Mouse (Mus musculus) forebrain, embryonic 12.5 days (tissue): ENCODE measurements around the gene Smtn. TPM values are rescaled to one million over a fixed set of nuclear protein-coding genes. Genes with fewer than 3 reads are reported as not detected.

Source experiments
- ATAC-seq: fragments of 200-750 bp; cut with Nextera tagmentation; 2 replicates; pipeline ENCODE4 v1.8.0; 2017; ENCODE audit warnings: moderate TSS enrichment; ENCODE audit not compliant: low FRiP score
- H3K27ac ChIP-seq: fragments of 300-500 bp; sonication (generic); 2 replicates; pipeline ENCODE4 v1.5.1; 2016; ENCODE audit warnings: mild to moderate bottlenecking
- H3K27me3 ChIP-seq: fragments of 300-500 bp; sonication (generic); 2 replicates; pipeline ENCODE4 v1.6.1; 2016; ENCODE audit warnings: mild to moderate bottlenecking
- H3K36me3 ChIP-seq: fragments of 300-500 bp; sonication (generic); replicated peaks from 2 replicates; pipeline ENCODE4 v1.6.1; 2016; ENCODE audit warnings: mild to moderate bottlenecking
- H3K4me1 ChIP-seq: fragments of 300-500 bp; sonication (generic); 2 replicates; pipeline ENCODE4 v1.6.1; 2016
- H3K4me2 ChIP-seq: fragments of 300-500 bp; sonication (generic); 2 replicates; pipeline ENCODE4 v1.6.1; 2016; ENCODE audit warnings: mild to moderate bottlenecking, moderate library complexity
- H3K4me3 ChIP-seq: fragments of 300-500 bp; sonication (generic); replicated peaks from 2 replicates; pipeline ENCODE4 v1.5.1; 2016; ENCODE audit warnings: mild to moderate bottlenecking
- H3K9ac ChIP-seq: fragments of 300-500 bp; sonication (generic); 2 replicates; pipeline ENCODE4 v1.6.1; 2016; ENCODE audit warnings: mild to moderate bottlenecking
- H3K9me3 ChIP-seq: fragments of 300-500 bp; sonication (generic); 2 replicates; pipeline ENCODE4 v1.6.1; 2016
- WGBS: fragments of 180-500 bp; shearing (Covaris S2); methylation state at CpG from one replicate; pipeline ENCODE4 v1.1.7; 2016; 5-methylcytosine and 5-hydroxymethylcytosine counted together
- polyA plus RNA-seq: library from polyadenylated mRNA; unstranded; fragments of >200 nt; fragmentation: Nextera tagmentation; extraction: Ambion mirVana; gene quantifications from 2 replicates; pipeline ENCODE4 v1.2.1, GENCODE M21; 2016

Gene Smtn
- polyA plus RNA-seq, 1 experiment from 2014 or later: 36.2 TPM

- Histone ChIP-seq H3K4me2 (no peak overlapping the region), H3K4me1 (peaks cover 23% of the 10 kb centered on the region), H3K27ac (no peak overlapping the region), H3K4me3 (no peak overlapping the region), H3K27me3 (peaks cover 37% of the 10 kb centered on the region), H3K9ac (no peak overlapping the region), H3K9me3 (no peaks in the 10 kb centered on the region), H3K36me3 (no peaks in the 10 kb centered on the region)
- 90% methylated on average over 6 of the region's 6 CpGs for WGBS
- no peak for ATAC-seq
These were observed 27.1 kb downstream of the Smtn start for GRCm38 (mm10) chr11:3513291-3513690.

DNA sequence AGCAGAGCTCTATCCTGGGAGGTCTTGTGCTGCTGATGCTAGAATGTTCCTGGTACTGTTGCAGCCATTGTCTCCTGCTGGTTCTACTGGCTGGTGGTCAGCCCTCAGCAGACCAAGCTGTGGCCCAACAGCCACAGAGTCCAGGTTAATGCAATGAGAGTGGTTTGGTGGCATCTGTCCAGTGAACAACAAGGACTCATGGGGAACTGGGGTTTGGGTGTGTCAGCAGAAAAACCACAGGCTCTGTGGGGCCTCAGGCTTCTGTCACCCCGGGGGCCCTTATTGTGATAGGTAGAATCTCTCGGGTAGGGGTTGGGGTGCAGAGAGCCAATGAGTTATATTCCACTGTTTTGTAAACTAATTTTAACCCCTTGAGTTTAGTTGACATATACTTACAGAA is 30.1 kb downstream of the Smtn start:
- 85% methylated on average over 2 of the region's 2 CpGs for WGBS
- peaks cover 9% of the 10 kb centered on the region for H3K4me1 ChIP-seq
- no peak overlapping the region for H3K4me3 ChIP-seq
- H3K9me3 ChIP-seq: no peaks in the 10 kb centered on the region
- H3K4me2 ChIP-seq: no peak overlapping the region
- peaks cover 7% of the 10 kb centered on the region; the same call in 1 of the 2 replicates for H3K27me3 ChIP-seq
- H3K27ac ChIP-seq: no peak overlapping the region
- H3K9ac ChIP-seq: no peak overlapping the region
- no peak for ATAC-seq
- H3K36me3 ChIP-seq: no peaks in the 10 kb centered on the region

- no peaks in the 10 kb centered on the region for H3K9me3 ChIP-seq
- peaks cover 3% of the 10 kb centered on the region; the same call in 1 of the 2 replicates for H3K4me1 ChIP-seq
- no peak overlapping the region for H3K4me2 ChIP-seq
- ATAC-seq: no peak
- no peak overlapping the region for H3K4me3 ChIP-seq
- H3K36me3 ChIP-seq: no peaks in the 10 kb centered on the region
- WGBS: 77% methylated on average over 8 of the region's 8 CpGs
- no peaks in the 10 kb centered on the region; the same call in 1 of the 2 replicates for H3K27me3 ChIP-seq
- H3K27ac ChIP-seq: no peak overlapping the region
- no peak overlapping the region for H3K9ac ChIP-seq
These were observed 31.0 kb downstream of the Smtn start for GRCm38 (mm10) chr11:3509181-3510085.

GRCm38 (mm10) chr11:3508226-3508625 is 32.2 kb downstream of the Smtn start:
- WGBS: 69% methylated on average over 7 of the region's 7 CpGs

DNA sequence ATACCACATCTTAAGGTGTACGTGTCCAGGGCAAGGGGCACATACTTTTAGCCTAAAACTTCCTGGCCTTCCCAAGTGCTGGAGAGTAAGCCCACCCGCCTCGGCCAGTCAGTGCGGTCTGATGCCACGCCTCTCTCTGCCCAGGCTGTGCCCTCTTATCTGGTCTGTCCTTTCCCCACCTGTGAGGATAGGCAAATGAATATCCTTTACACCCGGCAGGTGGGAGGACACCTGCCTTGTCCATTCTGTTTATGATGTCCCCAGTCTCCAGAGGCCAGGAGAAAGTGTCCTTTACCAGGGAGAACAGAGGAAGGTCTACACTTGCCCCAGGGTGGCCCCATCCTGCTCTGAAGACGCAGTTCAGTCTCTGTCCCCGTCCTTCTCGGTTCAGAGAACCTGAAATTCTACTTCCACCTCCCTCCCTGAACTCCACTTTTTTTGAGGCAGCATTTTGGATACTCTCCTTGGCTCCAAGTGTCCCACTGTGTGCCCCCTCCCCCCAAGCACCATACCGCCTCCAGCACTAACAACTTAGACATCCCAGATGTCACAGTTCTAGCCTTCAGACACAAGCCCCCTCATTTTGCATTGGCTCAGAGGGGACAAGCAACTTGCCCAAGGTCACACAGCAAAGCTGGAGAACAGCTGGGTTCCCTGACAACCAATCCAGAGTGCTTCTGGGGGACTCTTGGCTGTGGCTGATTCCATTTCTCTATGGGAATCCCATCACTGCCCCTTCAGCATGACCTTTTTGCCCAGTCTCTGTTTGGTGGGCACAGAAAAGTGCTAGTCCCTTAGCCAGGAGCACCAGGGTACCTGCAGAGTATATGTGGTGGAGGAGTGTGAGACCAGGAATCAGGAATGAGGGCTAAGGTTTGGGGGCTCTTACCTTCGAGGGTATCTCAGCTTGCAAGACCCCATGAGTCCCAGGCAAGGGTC is 36.4 kb downstream of the Smtn start:
- H3K4me3 ChIP-seq: no peak overlapping the region
- H3K36me3 ChIP-seq: no peaks in the 10 kb centered on the region
- H3K27me3 ChIP-seq: no peaks in the 10 kb centered on the region
- no peaks in the 10 kb centered on the region for H3K4me1 ChIP-seq
- no peaks in the 10 kb centered on the region for H3K9me3 ChIP-seq
- no peak overlapping the region for H3K9ac ChIP-seq
- no peak overlapping the region for H3K4me2 ChIP-seq
- WGBS: 70% methylated on average over 11 of the region's 11 CpGs
- ATAC-seq: no peak
- H3K27ac ChIP-seq: no peak overlapping the region

More at GRCm38 (mm10) chr11:3508226-3508625, 32.2 kb downstream of the Smtn start:
- no peak overlapping the region for H3K4me3 ChIP-seq
- no peak overlapping the region for H3K4me2 ChIP-seq
- H3K27me3 ChIP-seq: no peaks in the 10 kb centered on the region; the same call in 1 of the 2 replicates
- no peak for ATAC-seq
- H3K27ac ChIP-seq: no peak overlapping the region
- H3K9ac ChIP-seq: no peak overlapping the region
- H3K9me3 ChIP-seq: no peaks in the 10 kb centered on the region
- H3K36me3 ChIP-seq: no peaks in the 10 kb centered on the region
- H3K4me1 ChIP-seq: no peaks in the 10 kb centered on the region

DNA sequence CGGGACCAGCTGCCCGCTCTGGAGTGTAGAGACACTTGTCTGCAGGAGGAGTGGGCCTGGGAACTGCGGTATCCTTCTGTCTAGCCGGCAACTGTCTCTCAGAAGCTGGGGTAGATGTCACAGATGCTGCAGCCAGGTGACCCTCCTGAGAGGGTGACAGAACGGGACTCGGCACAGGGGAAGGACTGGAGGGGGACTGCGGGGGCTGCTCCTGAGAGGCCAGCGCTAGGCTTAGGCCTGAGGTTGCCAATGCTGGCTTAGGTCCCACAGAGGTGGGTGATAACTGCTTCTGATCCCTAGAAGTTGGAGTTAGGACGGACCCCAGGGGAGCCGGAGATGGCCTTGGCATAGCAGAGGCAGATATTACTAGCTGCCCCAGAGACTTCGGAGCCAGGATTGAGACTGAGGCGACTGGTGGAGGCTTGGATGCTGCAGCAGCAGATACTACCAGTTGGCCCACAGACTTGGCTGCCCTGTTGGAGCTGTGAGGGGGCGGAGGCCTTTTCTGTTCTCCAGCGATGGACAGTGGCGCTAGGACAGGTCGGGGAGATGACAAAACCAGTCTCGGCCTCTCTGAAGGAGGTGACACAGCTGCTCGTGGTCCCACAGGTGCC is 37.8 kb downstream of the Smtn start:
- no peak for ATAC-seq
- Histone ChIP-seq H3K9ac (no peak overlapping the region), H3K4me1 (no peaks in the 10 kb centered on the region), H3K27me3 (no peaks in the 10 kb centered on the region), H3K9me3 (no peaks in the 10 kb centered on the region), H3K4me2 (no peak overlapping the region), H3K27ac (no peak overlapping the region), H3K36me3 (no peaks in the 10 kb centered on the region), H3K4me3 (no peak overlapping the region)
- 82% methylated on average over 18 of the region's 18 CpGs for WGBS

DNA sequence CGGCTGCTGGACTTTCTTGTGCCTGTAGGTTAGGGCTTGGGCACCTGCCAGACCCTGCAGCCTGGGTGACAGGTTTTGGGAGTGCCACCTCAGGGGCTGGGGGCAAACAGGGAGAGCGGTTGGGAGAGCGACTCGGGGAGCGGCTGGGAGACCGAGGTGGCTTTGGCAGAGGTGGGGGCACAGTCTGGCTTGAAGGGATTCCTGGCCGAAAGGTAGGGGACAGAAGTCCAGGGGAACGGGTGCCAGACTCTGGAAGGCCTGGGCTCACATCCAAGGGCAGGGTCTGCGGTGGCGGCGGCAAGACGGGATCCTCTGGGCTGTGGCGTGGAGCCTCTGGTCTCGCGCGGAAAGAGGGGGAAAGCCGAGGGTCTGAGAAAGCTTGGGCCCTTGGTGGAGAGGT is 38.4 kb downstream of the Smtn start:
- no peak overlapping the region for H3K4me3 ChIP-seq
- H3K36me3 ChIP-seq: no peaks in the 10 kb centered on the region
- no peak overlapping the region for H3K9ac ChIP-seq
- H3K4me2 ChIP-seq: no peak overlapping the region
- ATAC-seq: no peak
- H3K4me1 ChIP-seq: no peaks in the 10 kb centered on the region
- no peak overlapping the region for H3K27ac ChIP-seq
- H3K9me3 ChIP-seq: no peaks in the 10 kb centered on the region
- WGBS: 90% methylated on average over 17 of the region's 17 CpGs
- no peaks in the 10 kb centered on the region for H3K27me3 ChIP-seq

DNA sequence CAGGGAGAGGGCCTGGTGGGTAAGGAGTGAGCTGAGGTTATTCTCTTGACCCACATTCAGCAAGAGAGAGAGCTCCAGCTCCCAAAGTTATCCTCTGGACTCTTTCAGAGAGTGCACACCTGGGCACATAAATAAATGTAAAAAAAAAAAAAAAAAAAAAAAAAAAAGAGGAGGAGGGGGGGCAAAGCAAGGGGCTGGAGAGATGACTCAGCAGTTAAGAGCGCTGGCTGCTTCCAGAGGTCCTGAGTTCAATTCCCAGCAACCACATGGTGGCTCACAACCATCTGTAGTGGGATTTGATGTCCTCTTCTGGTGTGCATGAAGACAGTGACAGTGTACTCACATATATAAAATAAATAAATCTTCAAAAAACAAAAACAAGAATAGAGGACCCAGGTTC is 43.1 kb downstream of the Smtn start:
- Histone ChIP-seq H3K4me1 (no peaks in the 10 kb centered on the region), H3K27me3 (no peaks in the 10 kb centered on the region), H3K36me3 (no peaks in the 10 kb centered on the region), H3K9ac (no peak overlapping the region), H3K4me2 (no peak overlapping the region), H3K27ac (no peak overlapping the region), H3K9me3 (no peaks in the 10 kb centered on the region), H3K4me3 (no peak overlapping the region)
- 92% methylated on average over 1 of the region's 1 CpGs for WGBS
- no peak for ATAC-seq

DNA sequence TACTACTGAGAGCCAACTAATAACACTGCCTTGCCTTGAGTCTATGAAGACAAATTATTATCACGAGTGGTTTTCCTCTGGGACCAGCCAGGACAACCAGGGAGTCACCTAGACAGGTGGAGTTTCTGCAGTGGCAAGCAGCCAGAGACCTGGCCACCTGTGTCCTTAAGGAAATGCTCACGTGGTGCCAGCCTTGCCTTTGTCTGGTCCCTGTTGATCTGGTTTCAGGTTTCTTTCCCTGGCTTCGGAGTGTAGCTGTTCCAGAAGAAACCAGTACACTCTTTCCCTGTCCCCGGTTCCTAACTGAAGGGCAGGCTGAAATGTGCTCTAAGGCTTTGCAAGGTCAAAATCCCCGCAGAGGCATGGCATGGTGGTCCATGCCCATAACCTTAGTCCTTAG is 43.7 kb downstream of the Smtn start:
- no peaks in the 10 kb centered on the region for H3K27me3 ChIP-seq
- H3K4me1 ChIP-seq: no peaks in the 10 kb centered on the region
- WGBS: 62% methylated on average over 5 of the region's 5 CpGs
- no peak overlapping the region for H3K27ac ChIP-seq
- H3K9me3 ChIP-seq: no peaks in the 10 kb centered on the region
- no peaks in the 10 kb centered on the region for H3K36me3 ChIP-seq
- no peak overlapping the region for H3K9ac ChIP-seq
- H3K4me2 ChIP-seq: no peak overlapping the region
- no peak overlapping the region for H3K4me3 ChIP-seq
- ATAC-seq: no peak

- no peaks in the 10 kb centered on the region for H3K27me3 ChIP-seq
- H3K9me3 ChIP-seq: no peaks in the 10 kb centered on the region
- H3K9ac ChIP-seq: no peak overlapping the region
- no peaks in the 10 kb centered on the region for H3K36me3 ChIP-seq
- no peak overlapping the region for H3K27ac ChIP-seq
- H3K4me3 ChIP-seq: no peak overlapping the region
- no peak overlapping the region for H3K4me2 ChIP-seq
- no peak for ATAC-seq
- WGBS: 95% methylated on average over 14 of the region's 14 CpGs
- H3K4me1 ChIP-seq: no peaks in the 10 kb centered on the region
These were observed 44.9 kb downstream of the Smtn start for GRCm38 (mm10) chr11:3495496-3495895.

DNA sequence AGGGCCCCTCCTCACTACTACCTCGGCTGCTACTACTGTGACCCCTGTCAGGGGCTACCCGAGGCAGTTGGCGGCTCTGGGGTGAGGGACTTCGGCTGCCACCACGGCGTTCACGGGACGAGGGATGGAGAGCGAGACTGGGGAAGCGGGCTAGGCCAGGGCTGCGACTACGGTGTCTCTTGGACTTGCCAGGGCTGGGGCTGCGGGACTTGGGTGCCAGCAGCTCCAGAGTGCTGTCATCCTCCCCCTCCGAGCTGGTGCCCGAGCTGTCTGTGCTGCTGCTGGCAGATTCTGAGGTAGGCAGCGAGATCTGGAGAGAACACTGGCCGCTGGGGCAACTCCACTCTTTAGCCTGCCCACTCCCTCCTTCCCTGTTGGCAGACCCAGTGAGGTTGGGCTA is 45.6 kb downstream of the Smtn start:
- ATAC-seq: no peak
- Histone ChIP-seq H3K9ac (no peak overlapping the region), H3K9me3 (no peaks in the 10 kb centered on the region), H3K27ac (no peak overlapping the region), H3K4me2 (no peak overlapping the region), H3K36me3 (no peaks in the 10 kb centered on the region), H3K4me3 (no peak overlapping the region), H3K27me3 (no peaks in the 10 kb centered on the region), H3K4me1 (no peaks in the 10 kb centered on the region)
- WGBS: 82% methylated on average over 17 of the region's 17 CpGs

DNA sequence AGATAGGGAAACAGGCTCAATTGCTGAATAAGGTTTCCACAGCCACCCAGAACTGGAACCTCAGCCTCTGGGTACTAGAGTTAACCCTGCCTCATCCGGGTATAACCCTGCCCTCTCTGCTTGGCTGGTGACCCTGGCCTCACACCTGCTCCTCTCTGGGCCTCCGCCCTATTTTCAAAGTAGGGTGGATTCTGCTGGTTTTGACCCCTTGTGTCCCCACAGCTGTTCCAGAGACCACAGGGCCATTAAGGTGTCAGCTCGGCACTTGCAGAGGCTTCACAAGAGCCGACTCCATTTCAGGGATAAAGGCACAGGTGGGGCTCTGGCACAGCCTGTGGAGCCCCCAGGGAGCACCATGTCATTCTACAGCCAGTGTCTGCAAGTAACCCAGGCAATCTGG is 47.7 kb downstream of the Smtn start:
- no peaks in the 10 kb centered on the region for H3K27me3 ChIP-seq
- H3K36me3 ChIP-seq: no peaks in the 10 kb centered on the region
- no peak overlapping the region for H3K4me3 ChIP-seq
- ATAC-seq: no peak
- peaks cover 4% of the 10 kb centered on the region; the same call in 1 of the 2 replicates for H3K4me1 ChIP-seq
- 79% methylated on average over 4 of the region's 4 CpGs for WGBS
- H3K4me2 ChIP-seq: no peak overlapping the region
- H3K9ac ChIP-seq: no peak overlapping the region
- no peaks in the 10 kb centered on the region for H3K9me3 ChIP-seq
- H3K27ac ChIP-seq: no peak overlapping the region
